Mouse (Mus musculus): ENCODE measurements around the gene Itgb2.

DNA sequence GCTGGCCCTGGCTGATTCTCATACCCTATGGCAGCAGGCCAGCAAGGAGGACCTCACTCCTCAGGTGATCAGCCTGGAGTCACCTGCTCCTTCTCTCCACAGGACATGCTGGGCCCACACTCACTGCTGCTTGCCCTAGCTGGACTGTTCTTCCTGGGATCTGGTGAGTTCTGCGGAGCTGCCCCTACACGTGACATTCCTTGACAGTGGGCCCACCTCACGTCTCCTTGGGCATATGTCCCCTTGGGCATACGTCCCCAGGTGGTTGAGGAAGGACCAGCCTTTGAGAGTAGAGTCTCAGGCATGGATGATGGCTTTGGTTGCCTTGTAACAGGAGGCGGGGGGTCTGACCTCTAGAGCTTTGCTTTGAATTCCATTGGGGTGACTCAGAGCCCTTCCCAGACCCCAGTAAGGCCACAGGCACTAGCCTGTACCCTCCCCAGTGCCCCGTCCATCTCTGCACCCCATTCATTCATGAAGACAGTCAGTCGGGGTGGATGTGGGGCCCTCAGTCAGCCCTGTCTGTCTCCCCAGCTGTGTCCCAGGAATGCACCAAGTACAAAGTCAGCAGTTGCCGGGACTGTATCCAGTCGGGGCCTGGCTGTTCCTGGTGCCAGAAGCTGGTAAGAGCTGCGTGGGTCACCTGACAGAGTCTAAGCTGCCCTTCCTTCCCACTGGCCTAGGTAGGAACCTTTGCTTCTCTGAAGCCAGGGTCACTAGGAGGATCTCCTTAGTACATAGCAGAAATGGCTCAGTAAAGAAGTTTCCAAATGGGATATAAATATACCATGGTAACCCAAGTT, 12.0 kb downstream of the Itgb2 start:
- TF ChIP-seq POLR2A (IDR thresholded peaks at IDR 0.05; ENCODE audit: borderline replicate concordance, control insufficient read depth, low read depth, low read length) = no peak
- TF ChIP-seq CTCF (IDR thresholded peaks at IDR 0.05; ENCODE audit: control insufficient read depth, insufficient read depth, low read length) = no peak

Data from bone marrow, adult 2 months (tissue).